Mouse (Mus musculus) heart, adult 2 months (tissue): Measurements from ENCODE around the gene Hprt. TPM values are rescaled to one million over a fixed set of nuclear protein-coding genes. Genes with fewer than 3 reads are reported as not detected.

ENCODE experiments used
- DNase-seq, 2 experiments: peaks; one replicate each; pipeline ENCODE4 v3.0.0; 2021
- H3K27ac ChIP-seq: fragments of 200-600 bp; 2 replicates; pipeline ENCODE4 v1.8.1; 2022
- H3K27me3 ChIP-seq: fragments of 200-500 bp; 2 replicates; pipeline ENCODE4 v1.6.1; 2012; ENCODE audit warnings: mild to moderate bottlenecking, low read length, inconsistent platforms, mixed read lengths; ENCODE audit not compliant: control insufficient read depth, insufficient read depth
- H3K36me3 ChIP-seq: fragments of 200-500 bp; 2 replicates; pipeline ENCODE4 v1.6.1; 2012; ENCODE audit warnings: low read length, inconsistent platforms; ENCODE audit not compliant: control insufficient read depth, insufficient read depth
- H3K4me1 ChIP-seq: fragments of 200-500 bp; 2 replicates; pipeline ENCODE4 v1.6.1; 2011; ENCODE audit warnings: low read length; ENCODE audit not compliant: control insufficient read depth, insufficient read depth
- H3K4me3 ChIP-seq: fragments of 200-600 bp; 2 replicates; pipeline ENCODE4 v1.8.1; 2022
- H3K79me2 ChIP-seq: fragments of 200-500 bp; replicated peaks from 2 replicates; pipeline ENCODE4 v1.6.1; 2012; ENCODE audit warnings: mild to moderate bottlenecking, inconsistent platforms, low read length, moderate library complexity, mixed read lengths; ENCODE audit not compliant: control insufficient read depth, insufficient read depth
- H3K9ac ChIP-seq: fragments of 200-500 bp; 2 replicates; pipeline ENCODE4 v1.6.1; 2012; ENCODE audit warnings: low read depth, mild to moderate bottlenecking, control low read depth, inconsistent platforms, low read length, mixed read lengths
- CTCF ChIP-seq: fragments of 200-600 bp; IDR thresholded peaks from 2 replicates; pipeline ENCODE4 v1.8.1; 2022; ENCODE audit warnings: antibody characterized with exemption, mild to moderate bottlenecking, moderate library complexity
- EP300 ChIP-seq: fragments of 200-500 bp; IDR thresholded peaks from 2 replicates; pipeline ENCODE4 v1.6.1; 2011; ENCODE audit warnings: low read depth, low read length, control low read depth; ENCODE audit not compliant: insufficient read depth
- POLR2A ChIP-seq: fragments of 200-500 bp; IDR thresholded peaks from 2 replicates; pipeline ENCODE4 v1.6.1; 2011; ENCODE audit warnings: mild to moderate bottlenecking, low read depth, low read length, control low read depth; ENCODE audit not compliant: insufficient read depth
- WGBS: fragments of 180-500 bp; shearing (Covaris S2); methylation state at CpG from one replicate; pipeline ENCODE4 v1.1.7; 2018; 5-methylcytosine and 5-hydroxymethylcytosine counted together
- intact Hi-C: fragments of 180-260 bp; cut with DNase I; formaldehyde crosslinking; loops from one replicate; pipeline ENCODE4 v1.15.1; 2025
- polyA plus RNA-seq: library from polyadenylated mRNA; depleted of rRNA; stranded (reverse); fragments of >200 nt; gene quantifications from 2 replicates; pipeline ENCODE4 v1.2.3, GENCODE M21; 2012
- total RNA-seq, 2 experiments: library from RNA; stranded (reverse); gene quantifications; 2 replicates each; pipeline ENCODE4 v1.2.3; 2021

The Hprt gene
- total and polyA plus RNA-seq, 3 experiments = 16.1 to 65.8 (median 47.4) TPM

DNA sequence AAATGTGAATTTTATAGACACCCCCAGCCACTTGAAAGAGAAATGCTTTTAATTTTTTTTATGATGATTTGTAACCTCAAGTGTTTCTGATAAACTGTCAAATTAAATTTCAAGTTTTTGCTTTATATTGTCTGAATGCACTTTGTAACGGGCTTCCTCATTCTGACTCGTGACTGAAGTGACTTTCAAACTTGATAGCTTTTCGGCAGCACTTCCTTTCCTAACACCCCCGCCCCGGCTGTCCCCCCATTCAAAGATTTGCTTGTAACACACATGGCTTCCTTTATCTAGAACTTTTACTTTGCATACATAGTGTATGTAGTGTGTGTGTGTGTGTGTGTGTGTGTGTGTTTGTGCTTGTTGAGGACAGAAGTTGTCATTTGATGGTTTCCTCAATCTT lies 41.6 kb downstream of the Hprt start:
- DNase-seq = no peak
- TF ChIP-seq EP300 = no peak
- TF ChIP-seq POLR2A = no peak
- no peak for TF ChIP-seq CTCF
- WGBS = 34% methylated on average over 5 of the region's 5 CpGs
- intact Hi-C loops = no loop called here
- no peak overlapping the region for H3K4me3 ChIP-seq
- H3K27me3 ChIP-seq = no peaks in the 10 kb centered on the region
- H3K36me3 ChIP-seq = no peaks in the 10 kb centered on the region
- H3K27ac ChIP-seq = no peak overlapping the region
- no peak overlapping the region for H3K9ac ChIP-seq
- no peaks in the 10 kb centered on the region for H3K79me2 ChIP-seq
- H3K4me1 ChIP-seq = no peaks in the 10 kb centered on the region

DNA sequence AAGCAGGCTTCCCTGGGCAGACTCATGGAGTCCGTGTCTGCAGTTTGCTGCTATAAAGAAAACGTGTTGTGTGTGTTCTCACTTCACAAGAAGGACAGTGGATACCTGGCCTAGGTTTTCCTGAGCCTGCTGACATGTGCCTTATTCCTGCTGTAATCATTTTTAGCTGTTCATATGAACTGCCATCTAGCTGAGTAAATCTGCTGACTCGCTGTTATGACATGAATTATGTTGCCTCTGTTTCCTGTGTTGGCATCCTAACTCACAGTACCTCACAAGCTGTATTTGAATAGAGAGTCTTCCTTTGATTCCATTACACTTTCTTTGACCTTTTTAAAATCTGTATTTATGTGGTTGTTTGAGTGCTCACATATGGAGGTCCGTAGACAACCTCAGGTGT lies 50.3 kb downstream of the Hprt start:
- 85% methylated on average over 4 of the region's 4 CpGs for WGBS
- TF ChIP-seq POLR2A (no peak), CTCF (no peak), EP300 (no peak)
- no peak overlapping the region for H3K9ac ChIP-seq

DNA sequence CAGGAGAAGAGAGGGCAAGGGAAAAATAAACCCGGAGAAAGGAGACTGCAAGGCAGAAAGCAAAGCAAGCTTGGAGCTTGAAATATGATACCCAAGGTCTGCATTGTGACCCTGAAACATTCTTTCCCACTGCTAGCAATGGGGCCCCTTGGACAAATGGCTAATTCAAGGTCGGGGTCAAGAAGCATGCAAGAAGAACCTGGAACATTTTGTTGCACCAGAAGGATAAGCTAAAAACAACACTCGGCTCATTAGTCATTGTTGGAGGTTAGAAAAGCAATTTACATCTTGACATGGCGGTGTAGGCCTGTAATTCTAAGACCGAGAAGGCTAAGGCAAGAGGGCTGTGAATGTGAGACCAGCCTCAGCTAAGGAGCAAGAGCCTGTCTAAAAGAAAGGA lies 51.7 kb downstream of the Hprt start:
- H3K4me3 ChIP-seq = no peak overlapping the region
- no peaks in the 10 kb centered on the region for H3K27me3 ChIP-seq
- intact Hi-C loops = no loop called here
- 58% methylated on average over 5 of the region's 5 CpGs for WGBS
- no peak for DNase-seq
- no peaks in the 10 kb centered on the region for H3K79me2 ChIP-seq
- no peaks in the 10 kb centered on the region for H3K36me3 ChIP-seq
- no peak overlapping the region for H3K9ac ChIP-seq
- no peak overlapping the region for H3K27ac ChIP-seq
- TF ChIP-seq EP300 (no peak), POLR2A (no peak), CTCF (no peak)
- no peaks in the 10 kb centered on the region for H3K4me1 ChIP-seq

More for the DNA sequence above, 50.3 kb downstream of the Hprt start:
- Histone ChIP-seq H3K4me1 (no peaks in the 10 kb centered on the region), H3K4me3 (no peak overlapping the region), H3K27ac (no peak overlapping the region), H3K79me2 (no peaks in the 10 kb centered on the region), H3K27me3 (no peaks in the 10 kb centered on the region), H3K36me3 (no peaks in the 10 kb centered on the region)
- DNase-seq = no peak
- intact Hi-C loops = no loop called here

DNA sequence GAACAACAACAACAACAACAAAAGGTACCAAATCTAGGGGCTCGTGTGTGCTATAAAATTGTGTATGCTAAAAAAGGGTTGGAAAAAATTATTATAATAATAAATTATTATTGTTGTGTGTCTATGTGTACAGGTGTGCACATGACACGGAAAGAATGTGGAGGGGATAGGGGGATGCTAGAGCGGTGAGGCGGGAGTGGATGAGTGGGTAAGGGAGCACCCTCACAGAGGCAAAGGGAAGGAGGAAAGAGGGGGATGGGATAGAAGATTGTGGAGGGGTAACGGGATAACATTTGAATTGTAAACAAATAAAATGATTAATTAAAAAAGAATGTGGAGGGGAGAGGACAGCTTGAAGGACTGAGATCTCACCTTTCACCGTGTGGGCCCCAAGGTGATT lies 52.2 kb downstream of the Hprt start:
- H3K4me1 ChIP-seq = no peaks in the 10 kb centered on the region; the same call in 1 of the 2 replicates
- no peaks in the 10 kb centered on the region for H3K79me2 ChIP-seq
- no peak overlapping the region for H3K27ac ChIP-seq
- TF ChIP-seq EP300 = no peak
- no peak for TF ChIP-seq POLR2A
- no peak for TF ChIP-seq CTCF
- H3K9ac ChIP-seq = no peak overlapping the region
- DNase-seq = no peak
- intact Hi-C loops = no loop called here
- H3K27me3 ChIP-seq = no peaks in the 10 kb centered on the region
- WGBS = 86% methylated on average over 6 of the region's 6 CpGs
- no peak overlapping the region for H3K4me3 ChIP-seq
- no peaks in the 10 kb centered on the region for H3K36me3 ChIP-seq

DNA sequence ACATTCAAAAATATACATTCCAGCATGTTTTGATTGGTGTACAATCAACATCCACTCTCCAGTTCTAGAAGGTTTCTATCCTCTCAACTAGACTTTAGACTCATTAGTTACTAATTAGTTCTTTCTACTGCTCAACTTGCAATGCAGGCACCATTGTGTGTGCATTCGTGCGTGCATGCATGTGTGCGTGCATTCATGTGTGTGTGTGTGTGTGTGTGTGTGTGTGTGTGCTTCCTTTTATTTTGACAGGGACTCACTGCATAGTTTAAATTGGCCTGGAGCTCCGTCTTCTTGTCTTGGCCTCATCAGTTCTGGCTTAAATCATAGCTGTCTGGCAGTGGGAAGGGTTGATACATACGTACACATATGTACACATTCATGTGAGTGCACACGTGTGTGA lies 53.1 kb downstream of the Hprt start:
- H3K36me3 ChIP-seq = no peaks in the 10 kb centered on the region
- no peaks in the 10 kb centered on the region; the same call in 1 of the 2 replicates for H3K4me1 ChIP-seq
- no peak overlapping the region for H3K4me3 ChIP-seq
- no peak overlapping the region for H3K27ac ChIP-seq
- no peak for TF ChIP-seq CTCF
- TF ChIP-seq POLR2A = no peak
- TF ChIP-seq EP300 = no peak
- DNase-seq = no peak
- 87% methylated on average over 6 of the region's 6 CpGs for WGBS
- intact Hi-C loops = no loop called here
- H3K79me2 ChIP-seq = no peaks in the 10 kb centered on the region
- no peaks in the 10 kb centered on the region for H3K27me3 ChIP-seq
- H3K9ac ChIP-seq = no peak overlapping the region

DNA sequence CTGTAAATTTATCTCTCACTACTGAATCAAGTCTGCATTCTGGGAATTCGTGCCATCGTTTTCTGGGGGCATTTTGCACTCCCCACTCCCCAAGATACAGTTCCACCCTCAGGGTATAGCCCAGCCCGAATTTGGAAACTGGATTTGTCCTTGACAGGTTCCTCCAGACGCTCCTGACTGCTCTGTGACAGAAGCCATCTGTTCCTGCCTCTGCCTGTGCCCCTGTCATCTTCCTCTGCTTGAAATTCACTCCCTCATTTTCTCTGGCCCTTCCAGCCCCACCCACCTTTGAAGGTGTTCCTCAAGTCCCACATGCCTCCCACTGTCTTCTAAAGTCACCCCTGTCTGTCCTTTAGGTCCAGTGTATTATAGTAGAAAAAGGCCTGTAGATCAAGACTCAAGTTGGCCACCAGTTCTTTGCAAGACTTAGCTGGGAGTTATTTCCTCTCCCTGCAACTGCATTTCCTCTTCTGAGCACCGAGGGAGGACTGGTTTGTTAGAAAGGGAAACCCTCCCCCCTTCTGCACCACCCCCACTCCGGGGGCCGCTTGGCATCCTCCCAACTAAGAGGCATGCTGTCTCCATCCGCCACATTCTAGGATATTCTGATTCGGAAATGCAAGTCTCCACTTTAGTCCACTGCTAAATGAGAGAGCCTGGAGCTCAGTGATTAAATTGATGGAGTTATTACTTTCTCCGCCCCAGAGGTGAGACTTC lies 57.4 kb downstream of the Hprt start:
- Histone ChIP-seq H3K4me3 (no peak overlapping the region), H3K4me1 (no peaks in the 10 kb centered on the region; the same call in 1 of the 2 replicates), H3K9ac (no peak overlapping the region), H3K36me3 (no peaks in the 10 kb centered on the region), H3K27ac (no peak overlapping the region), H3K79me2 (no peaks in the 10 kb centered on the region), H3K27me3 (no peaks in the 10 kb centered on the region)
- WGBS = 27% methylated on average over 10 of the region's 10 CpGs
- TF ChIP-seq POLR2A (no peak), EP300 (no peak), CTCF (no peak)
- intact Hi-C loops = no loop called here
- peak; percentile 30 to 45 for DNase-seq
